Mouse (Mus musculus) thymus, postnatal 10 days (tissue): ENCODE results near the gene Eif4ebp2.

Experiments
- DNase-seq, 2 experiments: peaks; one replicate each; pipeline ENCODE4 v3.0.0; 2021; ENCODE audit warnings: low spot score in 2 of 2

Eif4ebp2 gene

DNA sequence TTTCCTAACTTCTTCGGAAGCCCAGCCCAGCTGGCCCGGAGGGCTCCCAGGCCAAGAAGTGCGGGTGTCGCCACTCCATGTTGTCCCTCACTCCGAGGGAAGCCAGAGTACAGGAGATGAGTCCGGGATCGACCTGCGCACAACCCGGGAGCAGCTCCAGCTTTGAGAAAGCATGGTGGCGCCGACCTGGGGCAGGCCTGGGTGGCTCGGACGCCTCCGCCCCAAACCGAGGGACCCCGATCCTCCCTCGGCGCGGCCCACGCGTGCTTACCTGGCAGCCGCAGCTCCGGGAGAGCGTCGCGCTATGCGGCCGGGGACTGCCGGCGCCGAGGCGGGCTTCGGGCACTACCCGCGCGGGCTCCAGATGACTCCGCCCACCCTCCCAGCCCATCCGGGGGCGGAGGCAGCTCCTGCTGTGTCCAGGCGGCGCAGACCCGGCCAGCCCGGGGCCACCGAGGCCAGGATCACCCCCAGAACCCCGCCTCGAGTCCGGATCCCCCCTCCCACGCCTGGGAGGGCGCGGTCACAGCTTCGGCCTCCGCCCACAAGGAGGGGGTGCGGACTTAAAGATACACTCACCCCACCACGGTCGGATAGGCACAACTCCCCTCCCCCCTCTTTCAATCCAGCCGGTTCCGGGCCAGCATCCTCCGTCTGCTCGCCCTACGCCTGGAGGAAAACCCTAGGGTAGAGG is 69.3 kb downstream of the Eif4ebp2 start, which contains the start of gene Pald1:
TSS of gene Pald1 (minus strand) at position 510 of the 694 bp plus-strand sequence.
- DNase-seq, result no peak

DNA sequence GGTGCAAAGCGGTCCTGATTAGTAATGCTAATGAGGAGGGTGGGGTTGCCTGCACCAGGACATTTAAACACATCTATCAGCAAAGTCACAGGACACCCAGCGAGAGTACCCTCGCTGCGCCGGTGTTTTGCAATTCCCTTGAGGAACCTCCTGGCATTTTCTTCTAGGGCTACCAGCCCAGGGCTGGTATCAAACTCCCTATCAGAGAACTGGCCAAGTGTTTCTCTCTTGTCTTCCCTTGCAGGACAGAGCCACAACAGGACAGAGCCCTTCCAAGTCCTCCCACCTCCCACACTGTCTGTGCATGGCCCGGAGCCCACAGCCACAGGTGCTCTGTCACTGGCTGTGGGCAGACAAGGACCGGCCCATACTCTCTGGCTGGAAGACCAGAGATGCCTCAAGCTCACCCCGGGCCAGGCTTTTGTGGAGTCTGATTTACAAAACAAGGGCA is 70.2 kb downstream of the Eif4ebp2 start:
- DNase-seq, result no peak

DNA sequence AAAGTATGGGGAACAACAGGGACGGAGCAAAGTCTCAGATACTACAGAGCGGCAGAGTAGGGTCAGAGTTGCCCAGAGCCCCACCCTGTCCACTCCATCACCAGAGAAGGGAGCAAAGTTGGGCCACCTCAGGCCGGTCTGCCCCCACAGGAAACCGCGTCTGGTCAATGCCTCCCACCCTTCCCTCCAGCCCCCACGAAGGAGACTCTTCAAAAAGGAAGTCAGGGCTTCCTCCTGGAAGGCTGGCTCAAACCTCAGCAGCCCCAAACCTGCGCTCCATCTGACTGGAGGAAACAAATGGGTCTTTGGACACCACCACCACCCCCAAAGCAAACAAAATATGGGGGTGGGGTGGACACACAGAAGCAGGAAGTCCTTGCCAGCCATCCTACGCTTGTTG is 70.6 kb downstream of the Eif4ebp2 start:
- DNase-seq, result no peak

DNA sequence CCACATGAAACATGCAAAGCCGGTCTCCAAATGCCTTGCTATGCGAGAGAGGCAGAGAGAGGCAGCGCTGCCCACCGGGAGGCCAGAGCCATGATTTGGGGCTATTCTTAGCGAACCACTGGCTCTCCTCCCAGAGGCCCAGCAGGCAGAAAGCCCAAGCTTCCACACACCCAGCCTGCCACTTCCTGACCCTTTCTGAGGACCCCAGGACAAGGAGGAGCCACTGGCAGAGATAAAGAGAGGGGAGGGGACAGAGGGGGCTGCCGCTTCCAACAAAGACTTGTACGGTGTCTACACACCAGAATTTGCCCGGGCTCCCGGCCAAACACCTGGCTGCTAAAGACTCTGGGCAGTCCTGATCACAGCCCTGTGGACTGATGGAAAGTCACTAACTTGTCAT is 72.3 kb downstream of the Eif4ebp2 start:
- no peak for DNase-seq

DNA sequence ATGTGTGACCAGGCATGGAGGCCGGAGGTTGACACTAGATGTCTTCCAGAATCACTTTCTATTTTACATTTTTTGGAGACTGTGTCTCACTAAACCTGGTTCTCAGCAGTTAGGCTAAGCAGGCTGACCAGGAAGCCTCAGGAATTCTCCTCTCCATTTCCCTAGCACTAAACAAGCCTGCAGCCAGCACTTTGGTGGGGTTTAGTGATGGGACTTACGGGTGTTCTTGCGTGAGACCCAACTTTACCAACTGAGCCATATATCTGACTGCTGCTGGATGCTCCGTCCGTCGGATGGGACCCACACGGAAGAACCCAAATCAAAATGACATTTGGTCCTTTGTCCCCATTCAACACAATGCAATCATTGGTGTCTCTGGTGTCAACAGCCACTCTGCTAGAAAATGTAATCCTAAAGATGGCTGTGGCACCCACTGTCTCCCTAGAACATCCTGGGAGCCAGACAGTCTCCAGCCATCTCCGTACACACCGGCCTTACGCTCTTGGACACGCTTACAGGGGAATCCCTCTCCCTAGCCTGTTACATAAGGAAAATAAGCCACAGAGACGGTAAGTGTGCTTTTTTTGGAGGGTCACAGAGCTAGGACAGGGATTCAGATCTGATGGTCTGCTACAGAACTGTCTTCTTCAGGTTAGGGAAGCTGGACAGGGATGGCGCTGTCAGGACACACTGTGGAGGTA is 73.0 kb downstream of the Eif4ebp2 start:
- no peak for DNase-seq

DNA sequence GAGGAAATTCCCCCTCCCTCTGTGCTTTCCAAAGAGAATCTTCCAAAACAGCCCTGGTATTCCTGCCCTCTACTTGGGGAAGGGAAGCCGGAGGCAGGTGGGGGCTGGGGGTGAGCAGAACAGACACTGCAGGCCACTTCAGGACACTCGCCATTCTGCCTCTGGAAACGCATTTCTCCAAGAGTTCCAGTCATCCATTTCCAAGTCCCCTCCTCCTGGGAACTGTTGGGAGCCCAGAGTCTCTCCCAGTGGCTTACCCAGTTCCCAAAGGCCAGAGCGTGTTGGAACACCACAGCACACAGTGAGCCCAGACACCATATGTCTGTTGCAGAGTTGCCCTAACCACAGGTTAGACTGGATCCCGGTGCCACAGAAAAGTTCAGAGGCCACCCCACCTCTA is 73.8 kb downstream of the Eif4ebp2 start:
- DNase-seq, result no peak
